Mouse (Mus musculus): ENCODE measurements around the gene Dnajb12. TPM values are rescaled to one million over a fixed set of nuclear protein-coding genes. Genes with fewer than 3 reads are reported as not detected.

The Dnajb12 gene
- total and polyA plus RNA-seq, 2 experiments = 22.4 to 47.0 TPM

GRCm38 (mm10) chr10:59902606-59902990 lies 23.2 kb downstream of the Dnajb12 start:
- 79% methylated on average over 8 of the region's 8 CpGs for WGBS
- no peak overlapping the region for H3K27ac ChIP-seq (replicated peaks; ENCODE audit: insufficient read depth, low read depth, low read length)
- peaks cover 14% of the 10 kb centered on the region; the same call in 1 of the 2 replicates for H3K4me1 ChIP-seq (ENCODE audit: control insufficient read depth, insufficient read depth, low read length)
- H3K79me2 ChIP-seq (ENCODE audit: control insufficient read depth, insufficient read depth, low read length) = no peaks in the 10 kb centered on the region
- DNase-seq (ENCODE audit: extremely low read depth, low read depth, low spot score) = no peak
- TF ChIP-seq CTCF (IDR thresholded peaks at IDR 0.05; ENCODE audit: low read depth, low read length) (no peak), POLR2A (IDR thresholded peaks at IDR 0.05; ENCODE audit: extremely low read depth, insufficient read depth, low read length) (no peak)
- no peaks in the 10 kb centered on the region for H3K27me3 ChIP-seq (ENCODE audit: control insufficient read depth, insufficient read depth, low read length)
- H3K36me3 ChIP-seq (ENCODE audit: control insufficient read depth, insufficient read depth, low read length) = no peaks in the 10 kb centered on the region; the same call in 1 of the 2 replicates
- no peak overlapping the region for H3K9ac ChIP-seq (ENCODE audit: low read depth, low read length)
- no peak overlapping the region for H3K4me3 ChIP-seq (ENCODE audit: insufficient read depth, low read depth, low read length)

- DNase-seq (ENCODE audit: extremely low read depth, low read depth, low spot score) = no peak
- Histone ChIP-seq H3K79me2 (ENCODE audit: control insufficient read depth, insufficient read depth, low read length) (no peaks in the 10 kb centered on the region), H3K27ac (replicated peaks; ENCODE audit: insufficient read depth, low read depth, low read length) (no peak overlapping the region), H3K27me3 (ENCODE audit: control insufficient read depth, insufficient read depth, low read length) (no peaks in the 10 kb centered on the region), H3K4me3 (ENCODE audit: insufficient read depth, low read depth, low read length) (no peak overlapping the region), H3K9ac (ENCODE audit: low read depth, low read length) (no peak overlapping the region), H3K4me1 (ENCODE audit: control insufficient read depth, insufficient read depth, low read length) (peaks cover 14% of the 10 kb centered on the region; the same call in 1 of the 2 replicates), H3K36me3 (ENCODE audit: control insufficient read depth, insufficient read depth, low read length) (no peaks in the 10 kb centered on the region)
- TF ChIP-seq POLR2A (IDR thresholded peaks at IDR 0.05; ENCODE audit: extremely low read depth, insufficient read depth, low read length) (no peak), CTCF (IDR thresholded peaks at IDR 0.05; ENCODE audit: low read depth, low read length) (no peak)
- 66% methylated on average over 7 of the region's 7 CpGs for WGBS
Observed at GRCm38 (mm10) chr10:59903170-59903569, 23.8 kb downstream of the Dnajb12 start.

GRCm38 (mm10) chr10:59907080-59907609 lies 27.8 kb downstream of the Dnajb12 start:
- DNase-seq (ENCODE audit: extremely low read depth, low read depth, low spot score) = no peak
- Histone ChIP-seq H3K27me3 (ENCODE audit: control insufficient read depth, insufficient read depth, low read length) (no peaks in the 10 kb centered on the region), H3K9ac (ENCODE audit: low read depth, low read length) (no peak overlapping the region), H3K27ac (replicated peaks; ENCODE audit: insufficient read depth, low read depth, low read length) (no peak overlapping the region), H3K4me1 (ENCODE audit: control insufficient read depth, insufficient read depth, low read length) (peaks cover 2% of the 10 kb centered on the region; the same call in 1 of the 2 replicates), H3K4me3 (ENCODE audit: insufficient read depth, low read depth, low read length) (no peak overlapping the region), H3K36me3 (ENCODE audit: control insufficient read depth, insufficient read depth, low read length) (no peaks in the 10 kb centered on the region), H3K79me2 (ENCODE audit: control insufficient read depth, insufficient read depth, low read length) (no peaks in the 10 kb centered on the region)
- WGBS = 76% methylated on average over 3 of the region's 3 CpGs
- TF ChIP-seq POLR2A (IDR thresholded peaks at IDR 0.05; ENCODE audit: extremely low read depth, insufficient read depth, low read length) = no peak
- no peak for TF ChIP-seq CTCF (IDR thresholded peaks at IDR 0.05; ENCODE audit: low read depth, low read length)

- Histone ChIP-seq H3K4me1 (ENCODE audit: control insufficient read depth, insufficient read depth, low read length) (peaks cover 2% of the 10 kb centered on the region; the same call in 1 of the 2 replicates), H3K4me3 (ENCODE audit: insufficient read depth, low read depth, low read length) (no peak overlapping the region), H3K79me2 (ENCODE audit: control insufficient read depth, insufficient read depth, low read length) (no peaks in the 10 kb centered on the region), H3K9ac (ENCODE audit: low read depth, low read length) (no peak overlapping the region), H3K36me3 (ENCODE audit: control insufficient read depth, insufficient read depth, low read length) (no peaks in the 10 kb centered on the region), H3K27me3 (ENCODE audit: control insufficient read depth, insufficient read depth, low read length) (no peaks in the 10 kb centered on the region), H3K27ac (replicated peaks; ENCODE audit: insufficient read depth, low read depth, low read length) (no peak overlapping the region)
- TF ChIP-seq CTCF (IDR thresholded peaks at IDR 0.05; ENCODE audit: low read depth, low read length) = no peak
- no peak for TF ChIP-seq POLR2A (IDR thresholded peaks at IDR 0.05; ENCODE audit: extremely low read depth, insufficient read depth, low read length)
- no peak for DNase-seq (ENCODE audit: extremely low read depth, low read depth, low spot score)
- 73% methylated on average over 7 of the region's 7 CpGs for WGBS
Observed at GRCm38 (mm10) chr10:59907695-59908299, 28.4 kb downstream of the Dnajb12 start.

GRCm38 (mm10) chr10:59908776-59909315 lies 29.5 kb downstream of the Dnajb12 start:
- no peaks in the 10 kb centered on the region for H3K27me3 ChIP-seq (ENCODE audit: control insufficient read depth, insufficient read depth, low read length)
- no peaks in the 10 kb centered on the region for H3K79me2 ChIP-seq (ENCODE audit: control insufficient read depth, insufficient read depth, low read length)
- H3K4me1 ChIP-seq (ENCODE audit: control insufficient read depth, insufficient read depth, low read length) = peaks cover 2% of the 10 kb centered on the region; the same call in 1 of the 2 replicates
- 61% methylated on average over 7 of the region's 7 CpGs for WGBS
- DNase-seq (ENCODE audit: extremely low read depth, low read depth, low spot score) = no peak
- H3K4me3 ChIP-seq (ENCODE audit: insufficient read depth, low read depth, low read length) = no peak overlapping the region
- no peak overlapping the region for H3K9ac ChIP-seq (ENCODE audit: low read depth, low read length)
- no peaks in the 10 kb centered on the region for H3K36me3 ChIP-seq (ENCODE audit: control insufficient read depth, insufficient read depth, low read length)
- no peak overlapping the region for H3K27ac ChIP-seq (replicated peaks; ENCODE audit: insufficient read depth, low read depth, low read length)
- TF ChIP-seq POLR2A (IDR thresholded peaks at IDR 0.05; ENCODE audit: extremely low read depth, insufficient read depth, low read length) (no peak), CTCF (IDR thresholded peaks at IDR 0.05; ENCODE audit: low read depth, low read length) (no peak)
